Mouse (Mus musculus): ENCODE measurements around the gene Rnf114.

DNA sequence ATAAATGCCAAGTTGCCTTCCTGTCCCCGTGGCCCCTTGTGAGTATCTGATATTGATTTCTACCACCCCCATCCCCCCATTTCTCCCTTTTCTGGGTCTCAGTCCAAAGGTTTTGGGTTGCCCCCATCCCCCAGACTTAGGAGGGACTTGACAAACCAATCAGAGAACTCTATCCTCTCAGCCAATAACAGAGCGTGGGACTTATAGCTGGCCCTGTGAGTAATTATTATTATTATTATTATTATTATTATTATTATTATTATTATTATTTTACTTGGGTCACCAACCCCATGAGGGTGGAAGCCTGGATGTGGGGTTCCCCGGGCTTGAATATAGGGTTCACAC lies 72.8 kb downstream of the Rnf114 start:
- no peak for TF ChIP-seq EP300 (IDR thresholded peaks at IDR 0.05; ENCODE audit: low read length)
- no peak for TF ChIP-seq NELFE (IDR thresholded peaks at IDR 0.05; ENCODE audit: low read depth, low read length)
- no peak for TF ChIP-seq ZC3H11A (IDR thresholded peaks at IDR 0.05; ENCODE audit: low read depth, low read length)
- TF ChIP-seq CTCF (conservative IDR thresholded peaks at IDR 0.05 in 1 of 2, IDR thresholded peaks at IDR 0.05 in 1 of 2; ENCODE audit: low read depth in 2 of 2, low read length in 2 of 2) = no peak
- no peak for TF ChIP-seq MAFK (IDR thresholded peaks at IDR 0.05; ENCODE audit: insufficient replicate concordance, low read length)
- no peak for TF ChIP-seq E2F4 (IDR thresholded peaks at IDR 0.05; ENCODE audit: insufficient replicate concordance, low read depth, low read length)
- no peak for TF ChIP-seq MEF2A (IDR thresholded peaks at IDR 0.05; ENCODE audit: borderline replicate concordance, low read depth, low read length)
- no peak for TF ChIP-seq RCOR1 (conservative IDR thresholded peaks at IDR 0.05; ENCODE audit: low read depth, low read length)
- no peak for TF ChIP-seq UBTF (IDR thresholded peaks at IDR 0.05; ENCODE audit: low read depth, low read length)
- TF ChIP-seq USF2 (conservative IDR thresholded peaks at IDR 0.05; ENCODE audit: low read depth, low read length) = no peak
- no peak for TF ChIP-seq MXI1 (IDR thresholded peaks at IDR 0.05; ENCODE audit: low read depth, low read length)
- no peak for TF ChIP-seq HCFC1 (IDR thresholded peaks at IDR 0.05; ENCODE audit: low read depth, low read length)
- no peak for TF ChIP-seq USF1 (IDR thresholded peaks at IDR 0.05; ENCODE audit: low read depth, low read length)
